Mouse (Mus musculus) adrenal gland, postnatal 10 days (tissue): Measurements from ENCODE around the gene Cptp. TPM values are rescaled to one million over a fixed set of nuclear protein-coding genes. Genes with fewer than 3 reads are reported as not detected.

ENCODE experiments used
- DNase-seq: peaks from one replicate; pipeline ENCODE4 v3.0.0; 2021; ENCODE audit warnings: mixed read lengths
- microRNA-seq: library from miRNA; unstranded; fragments of <30 nt; microRNA quantifications from one replicate; pipeline ENCODE4 v1.2.0, GENCODE M21; 2021
- total RNA-seq, 2 experiments: library from RNA; stranded (reverse); gene quantifications; 2 replicates each; pipeline ENCODE4 v1.2.3; 2021

Cptp gene
- total RNA-seq, 2 experiments from 2014 or later, result 17.6 to 18.4 TPM

DNA sequence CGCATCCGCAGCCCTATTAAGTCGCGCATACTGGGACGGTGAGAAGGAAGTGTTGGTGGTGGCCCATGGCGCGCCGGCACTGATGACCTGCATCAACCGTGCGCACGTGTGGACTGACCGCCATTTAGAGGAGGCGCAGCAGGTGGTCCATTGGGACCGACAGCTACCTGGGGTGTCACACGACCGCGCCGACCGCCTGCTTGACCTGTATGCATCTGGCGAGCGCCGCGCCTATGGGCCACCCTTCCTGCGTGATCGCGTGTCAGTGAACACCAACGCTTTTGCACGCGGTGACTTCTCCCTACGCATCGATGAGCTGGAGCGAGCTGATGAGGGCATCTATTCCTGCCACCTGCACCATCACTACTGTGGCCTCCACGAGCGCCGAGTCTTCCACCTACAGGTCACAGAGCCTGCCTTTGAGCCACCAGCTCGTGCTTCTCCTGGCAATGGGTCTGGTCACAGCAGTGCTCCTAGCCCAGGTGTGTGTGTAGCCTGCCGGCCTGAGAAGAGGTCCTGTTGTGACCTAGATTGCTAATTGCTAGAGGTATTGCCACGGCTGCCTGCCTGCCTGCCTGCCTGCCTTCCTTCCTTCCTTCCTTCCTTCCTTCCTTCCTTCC, 27.5 kb downstream of the Cptp start:
- DNase-seq, result no peak

- DNase-seq, result peak; percentile 75
Measured at GRCm38 (mm10) chr4:155841003-155841454, 28.2 kb downstream of the Cptp start.

DNA sequence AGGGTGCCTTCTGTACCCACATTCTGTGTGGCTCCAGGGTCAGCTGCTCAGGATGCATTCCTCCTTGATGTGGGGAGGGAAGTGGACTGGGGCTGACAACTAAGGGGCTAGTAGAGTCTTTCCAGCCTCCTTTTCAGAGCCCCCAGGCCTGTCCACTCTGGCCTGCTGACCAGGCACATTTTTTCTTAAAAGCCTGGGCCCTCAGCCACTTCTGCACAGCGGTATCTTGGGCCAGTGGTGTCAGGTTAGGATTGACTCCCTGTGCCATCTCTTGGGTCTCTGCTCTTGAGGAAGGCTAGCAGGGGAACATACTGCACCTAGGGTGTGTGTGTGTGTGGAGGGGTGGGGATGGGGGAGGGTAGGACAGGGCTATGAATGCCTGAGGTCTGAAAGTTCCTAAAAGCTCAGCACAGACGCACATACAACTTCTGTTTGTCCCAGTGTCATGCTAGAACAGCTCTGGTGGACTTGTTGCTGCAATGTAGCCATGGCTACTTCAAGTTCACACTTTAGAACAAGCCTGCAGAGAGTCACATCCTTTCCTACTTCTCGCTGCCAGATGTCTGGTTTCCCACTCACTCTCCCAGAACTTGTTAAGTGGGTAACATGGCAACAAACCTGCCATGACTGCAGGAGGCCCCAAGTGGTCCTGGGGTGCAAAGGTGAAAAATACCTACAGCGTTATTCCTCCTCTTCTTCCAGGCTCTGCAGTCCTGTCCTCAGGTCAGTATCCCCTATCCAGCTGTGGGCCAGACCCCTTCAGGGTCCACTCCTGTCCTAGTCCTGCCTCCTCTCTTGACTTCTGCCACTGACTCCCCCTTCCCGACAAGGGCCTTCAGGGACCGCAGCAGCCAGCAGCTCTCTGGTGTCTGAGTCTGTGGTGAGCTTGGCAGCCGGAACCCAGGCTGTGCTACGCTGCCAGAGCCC, 28.9 kb downstream of the Cptp start:
- DNase-seq, result no peak

GRCm38 (mm10) chr4:155839483-155839910, 29.7 kb downstream of the Cptp start, which contains the start of gene Mxra8:
Mxra8 (plus strand) TSS chr4:155839680.
- DNase-seq, result peak; percentile 86

- DNase-seq, result no peak
Measured at GRCm38 (mm10) chr4:155838187-155839153, 30.8 kb downstream of the Cptp start.

DNA sequence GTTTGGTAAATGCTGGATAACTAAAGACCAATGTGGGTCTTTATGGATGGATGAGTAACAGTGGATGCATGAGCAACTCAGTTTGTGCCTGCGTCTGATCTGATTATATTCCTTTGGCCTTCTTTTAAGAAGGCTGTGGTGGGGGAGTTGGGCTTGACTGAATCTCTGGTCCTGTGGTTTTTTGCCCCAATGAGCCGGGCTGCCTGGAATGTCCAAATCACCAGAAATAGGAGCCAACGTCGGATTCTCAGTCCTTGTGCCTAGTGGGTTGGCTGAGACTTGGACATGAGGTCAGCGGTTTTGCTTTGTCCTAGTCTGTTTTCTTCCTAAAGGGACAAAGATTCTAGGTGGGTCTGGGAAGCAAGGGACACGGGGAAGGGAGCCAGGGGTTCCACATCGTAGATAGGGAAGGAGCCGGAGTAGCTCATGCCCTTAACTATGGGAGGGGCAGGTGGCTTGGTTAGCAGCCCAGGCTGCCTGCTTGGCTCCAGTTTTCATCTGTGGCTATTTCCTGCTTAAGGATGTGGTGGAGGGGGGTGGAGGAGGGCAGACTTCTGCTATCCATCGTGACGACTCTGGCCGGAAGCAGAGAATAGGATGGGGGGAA, 31.7 kb downstream of the Cptp start:
- DNase-seq, result no peak

- peak; percentile 89 for DNase-seq
Measured at GRCm38 (mm10) chr4:155833836-155834235, 35.4 kb downstream of the Cptp start.

DNA sequence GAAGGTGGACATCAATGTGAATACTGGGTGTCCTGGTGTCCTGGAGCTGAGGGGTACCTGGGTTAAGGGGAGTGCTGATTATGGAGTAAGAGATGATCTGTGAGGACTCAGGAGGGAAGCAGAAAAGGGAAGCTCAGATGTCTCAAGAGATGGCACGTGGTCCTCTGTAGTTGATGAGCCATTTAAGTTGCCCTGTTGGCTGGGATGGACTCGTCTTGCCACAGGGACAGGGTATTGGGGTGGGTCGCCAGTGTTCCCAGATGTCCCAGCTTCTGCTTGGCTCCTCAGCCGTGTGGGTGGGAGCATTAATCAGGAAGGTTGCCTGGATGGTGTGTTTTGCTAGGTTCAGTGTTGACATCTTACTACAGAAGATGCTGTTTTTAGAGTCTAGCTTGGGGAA, 36.0 kb downstream of the Cptp start:
- no peak for DNase-seq

- DNase-seq, result no peak
Measured at GRCm38 (mm10) chr4:155832321-155832720, 36.9 kb downstream of the Cptp start.

- DNase-seq, result peak; percentile 54
Measured at GRCm38 (mm10) chr4:155831831-155832230, 37.4 kb downstream of the Cptp start.

- peak; percentile 97 for DNase-seq
Measured at GRCm38 (mm10) chr4:155831205-155831766, 38.0 kb downstream of the Cptp start, which contains the start of gene Aurkaip1. Aurkaip1 (plus strand) TSS chr4:155831272.

DNA sequence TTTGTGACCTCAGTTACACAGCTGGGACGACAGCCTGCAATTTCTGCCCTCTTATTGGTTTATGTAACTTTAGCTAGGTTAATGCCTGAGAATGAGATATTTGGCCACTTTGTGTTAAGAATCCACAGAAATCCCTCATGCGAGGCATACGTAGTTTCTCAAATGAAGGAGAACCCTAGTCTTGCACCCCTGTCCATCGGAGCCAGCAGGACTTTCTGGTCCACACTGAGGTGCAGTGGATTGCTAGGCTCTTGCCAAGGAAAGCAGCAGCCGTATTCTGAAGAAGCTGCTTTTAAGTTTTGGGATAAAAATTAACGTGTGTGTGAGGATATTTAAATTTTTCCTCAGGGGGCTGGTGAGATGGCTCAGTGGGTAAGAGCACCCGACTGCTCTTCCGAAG, 38.6 kb downstream of the Cptp start:
- DNase-seq, result no peak

- DNase-seq, result no peak
Measured at GRCm38 (mm10) chr4:155829866-155830265, 39.4 kb downstream of the Cptp start.

DNA sequence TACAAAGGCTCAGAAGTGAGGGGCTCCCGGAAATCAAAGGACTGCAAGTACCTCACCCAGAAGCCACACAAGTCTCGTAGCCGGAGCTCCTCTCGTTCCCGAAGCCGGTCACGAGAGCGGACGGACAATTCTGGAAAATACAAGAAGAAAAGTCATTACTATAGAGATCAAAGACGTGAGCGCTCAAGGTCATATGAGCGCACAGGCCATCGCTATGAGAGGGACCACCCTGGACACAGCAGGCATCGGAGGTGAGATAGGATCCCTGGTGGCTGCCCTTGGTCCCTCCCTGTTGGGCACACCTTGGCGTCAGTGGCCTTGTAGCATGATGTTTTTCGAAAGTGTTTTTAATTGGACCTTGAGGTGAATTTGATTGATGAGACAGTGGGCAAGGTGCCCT, 45.8 kb downstream of the Cptp start:
- DNase-seq, result no peak

DNA sequence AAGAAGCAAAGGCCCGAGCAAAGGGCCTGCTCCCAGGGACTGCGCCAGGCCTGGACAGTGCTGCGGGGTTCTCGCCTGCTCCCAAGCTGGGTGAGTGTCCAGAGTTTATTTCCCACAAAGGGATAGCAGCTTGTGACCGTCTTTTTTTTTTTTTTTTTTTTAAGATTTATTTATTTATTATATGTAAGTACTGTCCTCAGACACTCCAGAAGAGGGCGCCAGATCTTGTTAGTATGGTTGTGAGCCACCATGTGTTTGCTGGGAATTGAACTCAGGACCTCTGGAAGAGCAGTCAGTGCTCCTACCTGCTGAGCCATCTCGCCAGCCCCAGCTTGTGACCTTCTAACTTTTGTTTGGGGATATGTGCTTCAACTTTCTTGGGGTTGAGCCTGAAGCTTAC, 48.2 kb downstream of the Cptp start:
- DNase-seq, result no peak

- DNase-seq, result no peak
Measured at GRCm38 (mm10) chr4:155817533-155817932, 51.7 kb downstream of the Cptp start.

Small RNAs within 50 kb of the gene (microRNA-seq; reads per million reads assigned to microRNA genes)
- not detected for gene Gm22991

Other genes starting within 250 kb of the Cptp start
- gene Cdk11b, start 244.6 kb downstream of the Cptp start, total RNA-seq, result 10 to 100 TPM; 34.6 to 38.3 TPM
- gene Gm10563, start 224.0 kb downstream of the Cptp start, total RNA-seq, result not detected
- 10 to 100 TPM; 16.6 to 18.9 TPM for gene Mmp23, start 216.1 kb downstream of the Cptp start, total RNA-seq
- gene Mib2, start 200.2 kb downstream of the Cptp start, total RNA-seq, result 10 to 100 TPM; 36.3 to 40.4 TPM
- 10 to 100 TPM; 36.3 to 49.0 TPM for gene Fndc10, start 175.1 kb downstream of the Cptp start, total RNA-seq
- 10 to 100 TPM; 86.5 to 90.9 TPM for gene Ssu72, start 164.6 kb downstream of the Cptp start, total RNA-seq
- gene Tmem240, start 134.6 kb downstream of the Cptp start, total RNA-seq, result 1 to 10 TPM in 1 of 2 experiments, under 1 TPM in 1; 0.81 to 1.4 TPM
- 100 to 1,000 TPM; 118 to 141 TPM for gene Atad3a, start 108.3 kb downstream of the Cptp start, total RNA-seq
- 1 to 10 TPM; 6.6 to 7.9 TPM for gene Vwa1, start 94.7 kb downstream of the Cptp start, total RNA-seq
- gene Tmem88b, start 83.6 kb downstream of the Cptp start, total RNA-seq, result 1 to 10 TPM in 1 of 2 experiments, under 1 TPM in 1; 0.54 to 1.4 TPM
- not detected for gene Ankrd65, start 79.0 kb downstream of the Cptp start, total RNA-seq
- 100 to 1,000 TPM; 149 to 168 TPM for gene Mrpl20, start 66.6 kb downstream of the Cptp start, total RNA-seq
- 100 to 1,000 TPM in 1 of 2 experiments, 10 to 100 TPM in 1; 82.7 to 124 TPM for gene Ccnl2, start 57.0 kb downstream of the Cptp start, total RNA-seq
- 100 to 1,000 TPM; 146 to 149 TPM for gene Aurkaip1, start 38.2 kb downstream of the Cptp start, total RNA-seq
- 10 to 100 TPM; 56.6 to 59.6 TPM for gene Mxra8, start 29.8 kb downstream of the Cptp start, total RNA-seq
- gene Dvl1, start 22.0 kb downstream of the Cptp start, total RNA-seq, result 10 to 100 TPM; 58.2 to 59.0 TPM
- under 1 TPM; 0.36 to 0.45 TPM for gene Tas1r3, start 6.1 kb downstream of the Cptp start, total RNA-seq
- gene Ints11, start 106 bp upstream of the Cptp start, total RNA-seq, result 10 to 100 TPM; 29.0 to 29.3 TPM
- gene Pusl1, start 22.3 kb upstream of the Cptp start, total RNA-seq, result 10 to 100 TPM; 27.9 to 39.0 TPM
- gene Acap3, start 22.4 kb upstream of the Cptp start, total RNA-seq, result 10 to 100 TPM; 16.9 to 29.4 TPM
- 10 to 100 TPM; 72.3 to 73.4 TPM for gene Ube2j2, start 74.4 kb upstream of the Cptp start, total RNA-seq
- gene C1qtnf12, start 92.9 kb upstream of the Cptp start, total RNA-seq, result 100 to 1,000 TPM; 117 to 132 TPM
- 1 to 10 TPM; 5.7 to 6.1 TPM for gene B3galt6, start 123.2 kb upstream of the Cptp start, total RNA-seq
- gene Sdf4, start 123.4 kb upstream of the Cptp start, total RNA-seq, result 100 to 1,000 TPM; 184 to 191 TPM
- 1 to 10 TPM; 1.9 TPM for gene Tnfrsf4, start 144.4 kb upstream of the Cptp start, total RNA-seq
- gene Tnfrsf18, start 156.7 kb upstream of the Cptp start, total RNA-seq, result under 1 TPM; 0.51 to 0.66 TPM
- under 1 TPM; 0.27 to 0.67 TPM for gene Ttll10, start 190.0 kb upstream of the Cptp start, total RNA-seq
- 10 to 100 TPM; 10.6 to 13.8 TPM for gene 9430015G10Rik, start 240.5 kb upstream of the Cptp start, total RNA-seq